Mouse (Mus musculus): Measurements from ENCODE around the gene Gm11444. TPM values are rescaled to one million over a fixed set of nuclear protein-coding genes. Genes with fewer than 3 reads are reported as not detected.

Gene Gm11444
- polyA plus RNA-seq, 1 experiment: not detected

DNA sequence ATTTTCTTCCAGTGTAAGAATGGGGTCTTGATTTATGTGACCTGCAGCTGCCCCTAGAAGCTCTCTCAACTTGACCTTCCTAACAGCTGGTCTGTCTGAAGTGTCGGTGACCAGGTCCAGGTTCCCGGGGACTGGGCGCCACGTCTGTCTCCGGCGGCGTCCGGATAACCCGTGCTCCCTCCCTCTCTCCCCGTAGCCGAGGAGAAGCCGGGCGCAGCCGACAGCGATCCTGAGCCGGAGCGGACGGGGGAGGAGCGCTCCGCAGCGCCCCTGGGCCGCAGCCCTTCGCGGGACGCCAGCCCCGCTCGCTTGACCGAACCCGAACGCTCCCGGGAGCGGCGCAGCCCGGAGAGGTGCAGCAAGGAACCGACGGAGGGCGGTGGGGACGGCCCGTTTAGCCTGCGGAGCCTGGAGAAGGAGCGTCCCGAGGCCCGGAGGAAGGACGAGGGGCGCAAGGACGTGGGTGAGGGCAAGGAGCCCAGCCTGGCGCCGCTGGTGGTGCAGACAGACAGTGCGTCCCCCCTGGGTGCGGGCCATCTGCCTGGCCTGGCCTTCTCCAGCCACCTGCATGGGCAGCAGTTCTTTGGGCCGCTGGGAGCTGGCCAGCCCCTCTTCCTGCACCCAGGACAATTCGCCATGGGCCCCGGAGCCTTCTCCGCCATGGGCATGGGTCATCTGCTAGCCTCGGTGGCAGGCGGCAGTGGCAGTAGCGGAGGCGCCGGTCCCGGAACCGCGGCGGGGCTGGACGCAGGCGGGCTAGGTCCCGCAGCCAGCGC is 12.3 kb downstream of the Gm11444 start:
- H3K4me1 ChIP-seq (ENCODE audit: control insufficient read depth, insufficient read depth, low read length): no peaks in the 10 kb centered on the region; the same call in 1 of the 2 replicates
- peak overlapping the region; percentile 58 for H3K4me3 ChIP-seq (ENCODE audit: insufficient read depth, low read length)
- TF ChIP-seq CTCF (IDR thresholded peaks at IDR 0.05; ENCODE audit: borderline replicate concordance, insufficient read depth, low read length) (no peak), POLR2A (IDR thresholded peaks at IDR 0.05; ENCODE audit: low read depth, low read length) (no peak)
- H3K27ac ChIP-seq (ENCODE audit: insufficient read depth, low read length): peak overlapping the region; percentile 24

DNA sequence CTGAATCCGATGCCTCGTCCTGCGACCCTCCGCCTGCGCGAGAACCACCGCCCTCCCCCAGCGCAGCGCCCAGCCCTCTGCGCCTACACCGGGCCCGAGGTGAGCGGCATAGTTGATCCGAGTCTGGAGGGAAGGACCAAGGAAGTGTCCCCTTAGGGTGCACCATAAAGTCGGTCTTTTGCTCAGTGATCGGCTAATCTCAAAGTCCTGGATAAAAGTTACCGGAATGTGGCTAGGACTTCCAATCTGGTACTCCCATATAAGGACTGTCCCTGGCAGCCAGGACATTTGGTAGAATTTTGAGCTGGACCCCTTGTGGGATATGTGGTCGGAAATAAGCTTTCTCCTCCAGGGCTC is 12.9 kb downstream of the Gm11444 start:
- no peak overlapping the region for H3K27ac ChIP-seq (ENCODE audit: insufficient read depth, low read length)
- TF ChIP-seq POLR2A (IDR thresholded peaks at IDR 0.05; ENCODE audit: low read depth, low read length) (no peak), CTCF (IDR thresholded peaks at IDR 0.05; ENCODE audit: borderline replicate concordance, insufficient read depth, low read length) (no peak)
- H3K4me1 ChIP-seq (ENCODE audit: control insufficient read depth, insufficient read depth, low read length): no peaks in the 10 kb centered on the region; the same call in 1 of the 2 replicates
- peak overlapping the region; percentile 58 for H3K4me3 ChIP-seq (ENCODE audit: insufficient read depth, low read length)

DNA sequence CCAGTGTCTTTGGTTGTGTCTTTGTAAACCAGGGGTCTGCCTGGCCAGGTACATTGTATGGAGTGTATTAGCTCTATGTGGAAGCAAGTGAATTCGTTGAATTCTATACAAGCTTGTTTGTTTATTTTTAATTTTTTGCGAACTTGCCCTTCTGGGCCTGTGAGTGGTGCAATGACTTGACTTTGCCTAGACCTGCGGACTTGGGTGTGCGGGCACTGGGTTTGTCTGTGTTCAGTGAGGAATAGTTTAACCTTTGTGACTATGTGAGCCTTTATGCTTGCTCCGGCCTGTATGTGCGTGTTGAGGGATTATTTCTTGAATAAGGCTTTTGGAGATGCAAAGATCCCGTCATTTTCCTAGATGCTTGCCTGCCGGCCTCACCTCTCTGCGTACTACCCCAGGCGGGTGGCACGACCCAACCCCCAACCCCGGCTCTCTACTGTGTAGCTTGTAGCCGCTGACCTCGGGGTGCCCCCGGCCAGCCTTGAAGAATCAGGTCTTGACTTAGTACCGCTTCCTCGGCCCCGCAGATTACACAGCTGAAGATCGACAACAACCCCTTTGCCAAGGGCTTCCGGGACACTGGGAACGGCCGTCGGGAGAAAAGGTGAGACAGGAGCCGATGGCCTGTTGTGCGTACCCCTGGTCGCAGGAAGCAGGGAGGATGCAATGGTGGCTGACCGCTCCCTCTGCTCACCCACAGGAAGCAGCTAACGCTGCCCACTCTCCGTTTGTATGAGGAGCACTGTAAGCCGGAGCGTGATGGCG is 13.4 kb downstream of the Gm11444 start:
- no peaks in the 10 kb centered on the region; the same call in 1 of the 2 replicates for H3K4me1 ChIP-seq (ENCODE audit: control insufficient read depth, insufficient read depth, low read length)

DNA sequence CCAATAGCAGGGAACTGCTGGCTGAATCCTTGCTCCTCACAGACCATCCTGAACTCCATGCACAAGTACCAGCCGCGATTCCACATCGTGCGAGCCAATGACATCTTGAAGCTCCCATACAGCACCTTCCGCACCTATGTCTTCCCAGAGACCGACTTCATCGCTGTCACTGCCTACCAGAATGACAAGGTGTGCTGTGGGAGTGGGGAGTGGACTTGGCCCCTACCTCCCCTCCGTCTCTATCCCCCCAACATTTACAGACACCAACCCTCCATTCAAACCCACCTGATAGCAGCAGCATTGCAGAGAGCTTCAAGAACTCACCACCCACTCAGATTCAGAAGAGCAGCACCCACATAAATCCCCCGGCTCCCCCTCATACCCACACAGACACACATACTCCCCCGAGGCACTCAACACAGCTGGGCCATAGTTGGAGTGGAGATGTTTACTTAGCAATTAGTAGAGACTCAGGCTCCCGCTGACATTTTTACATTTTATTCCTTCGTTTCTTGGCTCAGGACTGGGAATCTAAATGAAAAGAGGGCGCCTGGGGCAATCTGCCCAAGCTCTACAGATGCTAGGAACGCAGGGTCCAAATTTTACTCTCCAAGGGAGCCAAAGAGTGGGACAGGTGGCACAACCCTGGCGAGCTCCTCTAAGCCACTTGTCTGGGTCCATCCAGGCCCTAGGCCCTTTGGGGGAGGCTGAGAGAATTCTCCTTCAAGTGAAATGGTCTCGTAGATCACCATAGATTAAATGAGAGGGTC is 14.2 kb downstream of the Gm11444 start:
- Histone ChIP-seq H3K4me3 (ENCODE audit: insufficient read depth, low read length) (peak overlapping the region; percentile 58), H3K27ac (ENCODE audit: insufficient read depth, low read length) (no peak overlapping the region), H3K4me1 (ENCODE audit: control insufficient read depth, insufficient read depth, low read length) (no peaks in the 10 kb centered on the region; the same call in 1 of the 2 replicates)
- no peak for TF ChIP-seq CTCF (IDR thresholded peaks at IDR 0.05; ENCODE audit: borderline replicate concordance, insufficient read depth, low read length)
- TF ChIP-seq POLR2A (IDR thresholded peaks at IDR 0.05; ENCODE audit: low read depth, low read length): no peak

More for the DNA sequence above, 13.4 kb downstream of the Gm11444 start:
- no peak overlapping the region for H3K27ac ChIP-seq (ENCODE audit: insufficient read depth, low read length)
- TF ChIP-seq POLR2A (IDR thresholded peaks at IDR 0.05; ENCODE audit: low read depth, low read length) (no peak), CTCF (IDR thresholded peaks at IDR 0.05; ENCODE audit: borderline replicate concordance, insufficient read depth, low read length) (no peak)
- peak overlapping the region; percentile 58 for H3K4me3 ChIP-seq (ENCODE audit: insufficient read depth, low read length)

DNA sequence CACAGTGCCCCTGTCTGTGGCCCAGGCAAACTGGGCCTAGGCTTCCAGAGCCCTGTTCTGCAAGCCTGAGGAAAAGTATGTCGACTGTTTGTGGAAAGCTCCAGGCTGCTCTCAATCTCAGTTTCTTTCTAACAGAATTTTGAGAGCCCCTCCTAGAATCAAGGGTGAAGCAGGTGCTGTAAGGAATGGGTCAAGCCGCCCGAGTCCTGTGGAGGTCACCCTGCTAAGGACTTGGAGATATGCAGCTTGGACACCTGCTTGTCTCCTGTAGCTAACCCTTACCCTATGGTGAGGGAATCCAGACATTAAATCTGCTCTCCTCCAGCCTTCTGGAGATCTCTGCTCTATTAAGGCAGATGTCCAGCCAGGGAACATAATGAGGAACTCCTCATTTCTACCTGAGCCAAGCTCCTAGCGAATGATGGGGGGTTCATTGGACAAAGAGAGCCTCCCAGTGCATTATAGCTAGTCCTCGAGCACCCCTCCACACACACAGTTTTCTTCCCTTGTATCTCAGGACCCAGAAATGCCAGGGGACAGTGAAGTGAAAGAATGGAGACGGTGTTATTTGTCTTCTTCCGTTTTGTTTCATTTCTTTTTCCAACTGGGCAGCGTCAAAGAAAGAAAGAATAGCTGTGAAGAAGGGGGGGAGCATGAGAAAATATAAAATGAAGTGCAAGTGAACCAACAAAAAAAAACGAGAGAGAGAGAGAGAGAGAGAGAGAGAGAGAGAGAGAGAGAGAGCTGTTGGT is 15.0 kb downstream of the Gm11444 start:
- peaks cover 3% of the 10 kb centered on the region; the same call in 1 of the 2 replicates for H3K4me1 ChIP-seq (ENCODE audit: control insufficient read depth, insufficient read depth, low read length)
- TF ChIP-seq CTCF (IDR thresholded peaks at IDR 0.05; ENCODE audit: borderline replicate concordance, insufficient read depth, low read length): no peak
- TF ChIP-seq POLR2A (IDR thresholded peaks at IDR 0.05; ENCODE audit: low read depth, low read length): no peak
- no peak overlapping the region for H3K27ac ChIP-seq (ENCODE audit: insufficient read depth, low read length)
- peak overlapping the region; percentile 58 for H3K4me3 ChIP-seq (ENCODE audit: insufficient read depth, low read length)

DNA sequence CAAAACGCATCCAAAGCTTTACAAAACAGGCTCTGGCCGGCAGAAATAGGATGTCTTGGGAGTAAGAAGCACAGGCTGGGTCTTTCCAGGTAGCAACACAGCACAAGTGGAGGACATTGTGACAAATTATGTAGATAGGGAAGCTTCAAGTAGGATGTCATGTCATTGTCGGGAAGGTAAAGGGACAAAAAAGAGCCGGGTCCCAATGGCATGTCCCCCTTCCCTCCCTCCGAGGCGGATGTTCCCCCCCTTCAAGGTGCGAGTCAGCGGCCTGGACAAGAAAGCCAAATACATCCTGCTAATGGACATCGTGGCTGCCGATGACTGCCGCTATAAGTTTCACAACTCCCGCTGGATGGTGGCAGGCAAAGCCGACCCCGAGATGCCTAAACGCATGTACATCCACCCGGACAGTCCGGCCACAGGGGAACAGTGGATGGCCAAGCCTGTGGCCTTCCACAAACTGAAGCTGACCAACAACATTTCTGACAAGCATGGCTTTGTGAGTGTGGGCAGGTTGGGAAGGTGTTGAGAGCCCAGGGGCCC is 15.7 kb downstream of the Gm11444 start:
- TF ChIP-seq POLR2A (IDR thresholded peaks at IDR 0.05; ENCODE audit: low read depth, low read length) (no peak), CTCF (IDR thresholded peaks at IDR 0.05; ENCODE audit: borderline replicate concordance, insufficient read depth, low read length) (no peak)
- Histone ChIP-seq H3K27ac (ENCODE audit: insufficient read depth, low read length) (no peak overlapping the region), H3K4me1 (ENCODE audit: control insufficient read depth, insufficient read depth, low read length) (peaks cover 3% of the 10 kb centered on the region; the same call in 1 of the 2 replicates), H3K4me3 (ENCODE audit: insufficient read depth, low read length) (peak overlapping the region; percentile 58)

DNA sequence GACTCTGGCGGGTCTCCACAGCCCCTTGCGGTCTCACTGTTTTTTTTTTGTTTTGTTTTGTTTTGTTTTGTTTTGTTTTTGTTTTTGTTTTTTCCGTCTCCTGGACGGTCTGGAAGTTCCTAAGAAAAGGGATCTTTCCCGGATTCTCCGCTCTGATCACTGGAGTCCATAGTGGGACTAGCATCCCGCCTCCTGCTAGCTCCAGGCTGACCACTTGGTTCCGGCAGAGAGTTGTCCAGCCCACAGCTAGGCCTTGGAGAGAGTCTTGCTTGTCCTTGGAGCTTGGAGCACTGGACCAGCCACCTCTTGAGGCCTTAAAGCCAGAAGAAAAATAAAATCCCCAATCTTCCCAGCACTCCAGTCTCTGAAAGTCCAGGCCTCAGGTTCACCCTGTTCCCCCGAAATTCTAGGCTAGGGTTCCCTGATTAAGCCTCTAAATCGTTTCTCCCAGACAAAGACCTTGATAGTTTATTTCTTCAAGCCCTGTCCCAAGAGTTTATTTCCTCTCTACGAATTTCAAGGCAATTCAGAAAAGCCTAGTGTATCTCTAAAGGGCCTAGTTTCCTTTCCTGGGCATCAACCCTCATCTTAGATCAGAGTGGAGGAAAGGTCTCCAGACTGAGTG is 16.3 kb downstream of the Gm11444 start:
- Histone ChIP-seq H3K4me3 (ENCODE audit: insufficient read depth, low read length) (peak overlapping the region; percentile 58), H3K4me1 (ENCODE audit: control insufficient read depth, insufficient read depth, low read length) (peaks cover 3% of the 10 kb centered on the region; the same call in 1 of the 2 replicates), H3K27ac (ENCODE audit: insufficient read depth, low read length) (no peak overlapping the region)
- no peak for TF ChIP-seq POLR2A (IDR thresholded peaks at IDR 0.05; ENCODE audit: low read depth, low read length)
- no peak for TF ChIP-seq CTCF (IDR thresholded peaks at IDR 0.05; ENCODE audit: borderline replicate concordance, insufficient read depth, low read length)

DNA sequence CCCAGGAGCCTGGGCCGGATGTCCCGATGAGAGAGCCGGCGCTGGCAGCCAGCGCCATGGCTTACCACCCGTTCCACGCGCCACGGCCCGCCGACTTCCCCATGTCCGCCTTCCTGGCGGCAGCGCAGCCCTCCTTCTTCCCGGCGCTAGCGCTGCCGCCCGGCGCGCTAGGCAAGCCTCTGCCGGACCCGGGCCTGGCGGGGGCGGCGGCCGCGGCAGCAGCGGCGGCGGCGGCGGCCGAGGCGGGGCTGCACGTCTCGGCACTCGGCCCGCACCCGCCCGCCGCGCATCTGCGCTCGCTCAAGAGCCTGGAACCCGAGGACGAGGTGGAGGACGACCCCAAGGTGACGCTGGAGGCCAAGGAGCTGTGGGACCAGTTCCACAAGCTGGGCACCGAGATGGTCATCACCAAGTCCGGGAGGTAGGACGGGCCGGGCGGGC is 17.0 kb downstream of the Gm11444 start:
- Histone ChIP-seq H3K4me1 (ENCODE audit: control insufficient read depth, insufficient read depth, low read length) (peaks cover 3% of the 10 kb centered on the region; the same call in 1 of the 2 replicates), H3K27ac (ENCODE audit: insufficient read depth, low read length) (no peak overlapping the region), H3K4me3 (ENCODE audit: insufficient read depth, low read length) (peak overlapping the region; percentile 58)
- TF ChIP-seq POLR2A (IDR thresholded peaks at IDR 0.05; ENCODE audit: low read depth, low read length) (no peak), CTCF (IDR thresholded peaks at IDR 0.05; ENCODE audit: borderline replicate concordance, insufficient read depth, low read length) (no peak)
